Mouse (Mus musculus) myocyte (in vitro differentiated cells): ENCODE data around the gene Pygl.

Source experiments
- CEBPB ChIP-seq: IDR thresholded peaks from 2 replicates; pipeline ENCODE4 v1.6.1; 2011; ENCODE audit warnings: mild to moderate bottlenecking, moderate library complexity; ENCODE audit not compliant: poor library complexity, insufficient read depth, severe bottlenecking
- E2F4 ChIP-seq: IDR thresholded peaks from one replicate; pipeline ENCODE4 v1.6.1; 2011; ENCODE audit warnings: mild to moderate bottlenecking, control low read depth, moderate library complexity; ENCODE audit not compliant: insufficient read depth
- MAX ChIP-seq: IDR thresholded peaks from one replicate; pipeline ENCODE4 v1.6.1; 2011; ENCODE audit warnings: low read depth, mild to moderate bottlenecking, control low read depth
- MYOD1 ChIP-seq, 3 experiments: IDR thresholded peaks; one replicate each; pipeline ENCODE4 v1.6.1; 2011; ENCODE audit warnings: control low read depth in 2 of 3, low read depth in 2 of 3, mild to moderate bottlenecking in 2 of 3, moderate library complexity in 1 of 3; ENCODE audit not compliant: insufficient read length in 2 of 3, control insufficient read depth in 1 of 3
- MYOG ChIP-seq, 3 experiments: IDR thresholded peaks; one replicate each; pipeline ENCODE4 v1.6.1; 2011; ENCODE audit warnings: control low read depth in 2 of 3, low read depth in 2 of 3, mild to moderate bottlenecking in 2 of 3; ENCODE audit not compliant: insufficient read length in 2 of 3, control insufficient read depth in 1 of 3, insufficient read depth in 1 of 3
- POLR2A ChIP-seq: IDR thresholded peaks from one replicate; pipeline ENCODE4 v1.6.1; 2011; ENCODE audit warnings: low read depth, mild to moderate bottlenecking, control low read depth, moderate library complexity; ENCODE audit not compliant: insufficient read length
- POLR2AphosphoS2 ChIP-seq: IDR thresholded peaks from one replicate; pipeline ENCODE4 v1.6.1; 2011; ENCODE audit warnings: low read depth, control low read depth; ENCODE audit not compliant: insufficient read length
- SRF ChIP-seq: IDR thresholded peaks from one replicate; pipeline ENCODE4 v1.6.1; 2011; ENCODE audit warnings: low read depth; ENCODE audit not compliant: control insufficient read depth, insufficient read length
- TCF12 ChIP-seq: IDR thresholded peaks from one replicate; pipeline ENCODE4 v1.6.1; 2011; ENCODE audit warnings: mild to moderate bottlenecking, control low read depth; ENCODE audit not compliant: poor library complexity, insufficient read depth, severe bottlenecking
- TCF3 ChIP-seq: IDR thresholded peaks from one replicate; pipeline ENCODE4 v1.6.1; 2011; ENCODE audit warnings: low read depth, control low read depth; ENCODE audit not compliant: insufficient read length
- USF1 ChIP-seq: IDR thresholded peaks from one replicate; pipeline ENCODE4 v1.6.1; 2011; ENCODE audit warnings: low read depth, mild to moderate bottlenecking, control low read depth, moderate library complexity

- TF ChIP-seq CEBPB (no peak), POLR2A (no peak), TCF12 (no peak), MAX (no peak), USF1 (no peak), MYOD1 (IDR thresholded peaks at IDR 0.05; ENCODE audit: control insufficient read depth in 1 of 3, insufficient read length in 2 of 3, low read depth in 2 of 3) (no peak), MYOG (IDR thresholded peaks at IDR 0.05; ENCODE audit: control insufficient read depth in 1 of 3, insufficient read depth in 1 of 3, insufficient read length in 2 of 3, low read depth in 2 of 3) (no peak), E2F4 (no peak), TCF3 (no peak), POLR2AphosphoS2 (no peak), SRF (no peak)
Measured at GRCm38 (mm10) chr12:70232020-70232544, 794 bp upstream of the Pygl start.
